Mouse (Mus musculus): Measurements from ENCODE around the gene Abcb1b. TPM values are rescaled to one million over a fixed set of nuclear protein-coding genes. Genes with fewer than 3 reads are reported as not detected.

Gene Abcb1b
- 0.92 and 1.0 TPM in 2 replicates for polyA plus RNA-seq (2014; fragmentation: Nextera tagmentation; extraction: Ambion mirVana)

- no peak within 1 kb of the TSS for H3K27ac ChIP-seq (ENCODE audit: low read depth, low read length)
- peak within 1 kb of the TSS; percentile 62 for H3K9ac ChIP-seq (ENCODE audit: low read length)
- no peaks in the 10 kb centered on the region for H3K36me3 ChIP-seq (ENCODE audit: control insufficient read depth, insufficient read depth, low read length)
- no peaks in the 10 kb centered on the region for H3K9me3 ChIP-seq (ENCODE audit: control insufficient read depth, low read length)
- peak within 1 kb of the TSS; percentile 99 for H3K4me2 ChIP-seq
- under 1% methylated on average over 48 of the region's 48 CpGs for WGBS
- ATAC-seq (ENCODE audit: low FRiP score) (peak; percentile 88), DNase-seq (ENCODE audit: low spot score, missing footprints) (peak; percentile 96)
- H3K4me3 ChIP-seq (ENCODE audit: low read depth, low read length), result peak within 1 kb of the TSS; percentile 53
- no peaks in the 10 kb centered on the region for H3K27me3 ChIP-seq (ENCODE audit: control insufficient read depth, insufficient read depth, low read length)
- no peaks in the 10 kb centered on the region for H3K4me1 ChIP-seq (ENCODE audit: control insufficient read depth, insufficient read depth, low read length)
Measured at GRCm38 (mm10) chr5:8797987-8798751, at the start of gene Abcb1b. Gene Abcb1b (plus strand): TSS chr5:8798147.

- Histone ChIP-seq H3K9me3 (ENCODE audit: control insufficient read depth, low read length) (no peaks in the 10 kb centered on the region), H3K4me1 (ENCODE audit: control insufficient read depth, insufficient read depth, low read length) (no peaks in the 10 kb centered on the region), H3K4me3 (ENCODE audit: low read depth, low read length) (no peak overlapping the region), H3K9ac (ENCODE audit: low read length) (no peak overlapping the region), H3K27me3 (ENCODE audit: control insufficient read depth, insufficient read depth, low read length) (no peaks in the 10 kb centered on the region), H3K36me3 (ENCODE audit: control insufficient read depth, insufficient read depth, low read length) (no peaks in the 10 kb centered on the region), H3K4me2 (no peak overlapping the region), H3K27ac (ENCODE audit: low read depth, low read length) (no peak overlapping the region)
- WGBS, result 74% methylated on average over 3 of the region's 3 CpGs
- no peak for DNase-seq (ENCODE audit: low spot score, missing footprints)
- no peak for ATAC-seq (ENCODE audit: low FRiP score)
Measured at GRCm38 (mm10) chr5:8772866-8773265, 25.1 kb upstream of the Abcb1b start.

- Histone ChIP-seq H3K4me3 (ENCODE audit: low read depth, low read length) (no peak overlapping the region), H3K4me2 (no peak overlapping the region), H3K27me3 (ENCODE audit: control insufficient read depth, insufficient read depth, low read length) (no peaks in the 10 kb centered on the region), H3K27ac (ENCODE audit: low read depth, low read length) (no peak overlapping the region), H3K4me1 (ENCODE audit: control insufficient read depth, insufficient read depth, low read length) (no peaks in the 10 kb centered on the region), H3K9ac (ENCODE audit: low read length) (no peak overlapping the region), H3K36me3 (ENCODE audit: control insufficient read depth, insufficient read depth, low read length) (no peaks in the 10 kb centered on the region), H3K9me3 (ENCODE audit: control insufficient read depth, low read length) (no peaks in the 10 kb centered on the region)
- WGBS, result 92% methylated on average over 2 of the region's 2 CpGs
- no peak for ATAC-seq (ENCODE audit: low FRiP score)
- DNase-seq (ENCODE audit: low spot score, missing footprints), result no peak
Measured at GRCm38 (mm10) chr5:8778311-8778710, 19.6 kb upstream of the Abcb1b start.

- no peaks in the 10 kb centered on the region for H3K4me1 ChIP-seq (ENCODE audit: control insufficient read depth, insufficient read depth, low read length)
- no peaks in the 10 kb centered on the region for H3K27me3 ChIP-seq (ENCODE audit: control insufficient read depth, insufficient read depth, low read length)
- no peak for ATAC-seq (ENCODE audit: low FRiP score)
- no peak overlapping the region for H3K9ac ChIP-seq (ENCODE audit: low read length)
- DNase-seq (ENCODE audit: low spot score, missing footprints), result no peak
- H3K4me3 ChIP-seq (ENCODE audit: low read depth, low read length), result no peak overlapping the region
- no peaks in the 10 kb centered on the region for H3K36me3 ChIP-seq (ENCODE audit: control insufficient read depth, insufficient read depth, low read length)
- no peak overlapping the region for H3K4me2 ChIP-seq
- no peaks in the 10 kb centered on the region for H3K9me3 ChIP-seq (ENCODE audit: control insufficient read depth, low read length)
- WGBS, result 94% methylated on average over 2 of the region's 2 CpGs
- no peak overlapping the region for H3K27ac ChIP-seq (ENCODE audit: low read depth, low read length)
Measured at GRCm38 (mm10) chr5:8778751-8779150, 19.2 kb upstream of the Abcb1b start.

- no peak overlapping the region for H3K27ac ChIP-seq (ENCODE audit: low read depth, low read length)
- no peaks in the 10 kb centered on the region for H3K36me3 ChIP-seq (ENCODE audit: control insufficient read depth, insufficient read depth, low read length)
- no peak overlapping the region for H3K4me2 ChIP-seq
- H3K9me3 ChIP-seq (ENCODE audit: control insufficient read depth, low read length), result no peaks in the 10 kb centered on the region
- H3K4me3 ChIP-seq (ENCODE audit: low read depth, low read length), result no peak overlapping the region
- no peak for DNase-seq (ENCODE audit: low spot score, missing footprints)
- no peak for ATAC-seq (ENCODE audit: low FRiP score)
- WGBS, result 83% methylated on average over 4 of the region's 4 CpGs
- no peaks in the 10 kb centered on the region for H3K27me3 ChIP-seq (ENCODE audit: control insufficient read depth, insufficient read depth, low read length)
- H3K4me1 ChIP-seq (ENCODE audit: control insufficient read depth, insufficient read depth, low read length), result no peaks in the 10 kb centered on the region
- no peak overlapping the region for H3K9ac ChIP-seq (ENCODE audit: low read length)
Measured at GRCm38 (mm10) chr5:8792281-8792680, 5.7 kb upstream of the Abcb1b start.

GRCm38 (mm10) chr5:8798752-8799115 is 787 bp downstream of the Abcb1b start:
- H3K36me3 ChIP-seq (ENCODE audit: control insufficient read depth, insufficient read depth, low read length), result no peaks in the 10 kb centered on the region
- DNase-seq (ENCODE audit: low spot score, missing footprints), result no peak
- no peaks in the 10 kb centered on the region for H3K9me3 ChIP-seq (ENCODE audit: control insufficient read depth, low read length)
- peak overlapping the region; percentile 53 for H3K4me3 ChIP-seq (ENCODE audit: low read depth, low read length)
- peak; percentile 43 for ATAC-seq (ENCODE audit: low FRiP score)
- 31% methylated on average over 10 of the region's 10 CpGs for WGBS
- no peaks in the 10 kb centered on the region for H3K27me3 ChIP-seq (ENCODE audit: control insufficient read depth, insufficient read depth, low read length)
- H3K4me2 ChIP-seq, result peak overlapping the region; percentile 99
- H3K27ac ChIP-seq (ENCODE audit: low read depth, low read length), result no peak overlapping the region
- no peaks in the 10 kb centered on the region for H3K4me1 ChIP-seq (ENCODE audit: control insufficient read depth, insufficient read depth, low read length)
- peak overlapping the region; percentile 62 for H3K9ac ChIP-seq (ENCODE audit: low read length)

- H3K9ac ChIP-seq (ENCODE audit: low read length), result no peak overlapping the region
- H3K27me3 ChIP-seq (ENCODE audit: control insufficient read depth, insufficient read depth, low read length), result no peaks in the 10 kb centered on the region
- WGBS, result 90% methylated on average over 5 of the region's 5 CpGs
- no peak overlapping the region for H3K27ac ChIP-seq (ENCODE audit: low read depth, low read length)
- H3K4me3 ChIP-seq (ENCODE audit: low read depth, low read length), result no peak overlapping the region
- ATAC-seq (ENCODE audit: low FRiP score), result no peak
- no peak for DNase-seq (ENCODE audit: low spot score, missing footprints)
- no peaks in the 10 kb centered on the region for H3K36me3 ChIP-seq (ENCODE audit: control insufficient read depth, insufficient read depth, low read length)
- H3K4me1 ChIP-seq (ENCODE audit: control insufficient read depth, insufficient read depth, low read length), result no peaks in the 10 kb centered on the region
- no peaks in the 10 kb centered on the region for H3K9me3 ChIP-seq (ENCODE audit: control insufficient read depth, low read length)
- H3K4me2 ChIP-seq, result no peak overlapping the region
Measured at GRCm38 (mm10) chr5:8805742-8806141, 7.8 kb downstream of the Abcb1b start.

GRCm38 (mm10) chr5:8807137-8808004 is 9.4 kb downstream of the Abcb1b start:
- Histone ChIP-seq H3K9me3 (ENCODE audit: control insufficient read depth, low read length) (no peaks in the 10 kb centered on the region), H3K27me3 (ENCODE audit: control insufficient read depth, insufficient read depth, low read length) (no peaks in the 10 kb centered on the region), H3K4me1 (ENCODE audit: control insufficient read depth, insufficient read depth, low read length) (no peaks in the 10 kb centered on the region), H3K9ac (ENCODE audit: low read length) (no peak overlapping the region), H3K36me3 (ENCODE audit: control insufficient read depth, insufficient read depth, low read length) (no peaks in the 10 kb centered on the region), H3K27ac (ENCODE audit: low read depth, low read length) (no peak overlapping the region), H3K4me3 (ENCODE audit: low read depth, low read length) (no peak overlapping the region), H3K4me2 (no peak overlapping the region)
- DNase-seq (ENCODE audit: low spot score, missing footprints) (no peak), ATAC-seq (ENCODE audit: low FRiP score) (no peak)
- 85% methylated on average over 9 of the region's 9 CpGs for WGBS

- H3K27ac ChIP-seq (ENCODE audit: low read depth, low read length), result no peak overlapping the region
- H3K9me3 ChIP-seq (ENCODE audit: control insufficient read depth, low read length), result no peaks in the 10 kb centered on the region
- H3K36me3 ChIP-seq (ENCODE audit: control insufficient read depth, insufficient read depth, low read length), result no peaks in the 10 kb centered on the region
- no peak overlapping the region for H3K4me2 ChIP-seq
- H3K9ac ChIP-seq (ENCODE audit: low read length), result no peak overlapping the region
- H3K4me1 ChIP-seq (ENCODE audit: control insufficient read depth, insufficient read depth, low read length), result no peaks in the 10 kb centered on the region
- no peak for ATAC-seq (ENCODE audit: low FRiP score)
- 68% methylated on average over 1 of the region's 1 CpGs for WGBS
- no peak for DNase-seq (ENCODE audit: low spot score, missing footprints)
- H3K27me3 ChIP-seq (ENCODE audit: control insufficient read depth, insufficient read depth, low read length), result no peaks in the 10 kb centered on the region
- no peak overlapping the region for H3K4me3 ChIP-seq (ENCODE audit: low read depth, low read length)
Measured at GRCm38 (mm10) chr5:8813872-8814271, 15.9 kb downstream of the Abcb1b start.

Measured in midbrain, embryonic 11.5 days (tissue).